Mouse (Mus musculus) liver, embryonic 11.5 days (tissue): ENCODE data around the gene Ppp1r9a. TPM values are rescaled to one million over a fixed set of nuclear protein-coding genes. Genes with fewer than 3 reads are reported as not detected.

Experiments used
- ATAC-seq: fragments of 200-750 bp; cut with Nextera tagmentation; replicated peaks from 2 replicates; pipeline ENCODE4 v1.8.0; 2017; ENCODE audit warnings: moderate number of reproducible peaks, mild to moderate bottlenecking, moderate TSS enrichment, moderate library complexity; ENCODE audit not compliant: low FRiP score
- DNase-seq: peaks from one replicate; pipeline ENCODE4 v3.0.0-alpha.2; 2017; ENCODE audit warnings: low spot score
- H3K27ac ChIP-seq: fragments of 300-500 bp; sonication (generic); 2 replicates; pipeline ENCODE4 v1.5.1; 2014; ENCODE audit warnings: mild to moderate bottlenecking, low read depth, low read length, control low read depth
- H3K27me3 ChIP-seq: fragments of 300-500 bp; sonication (generic); replicated peaks from 2 replicates; pipeline ENCODE4 v1.6.1; 2014; ENCODE audit warnings: low read length, mixed read lengths; ENCODE audit not compliant: control insufficient read depth, insufficient read depth
- H3K36me3 ChIP-seq: fragments of 300-500 bp; sonication (generic); 2 replicates; pipeline ENCODE4 v1.6.1; 2014; ENCODE audit warnings: mild to moderate bottlenecking, low read length, moderate library complexity, mixed read lengths; ENCODE audit not compliant: control insufficient read depth, insufficient read depth
- H3K4me1 ChIP-seq: fragments of 300-500 bp; sonication (generic); replicated peaks from 2 replicates; pipeline ENCODE4 v1.6.1; 2014; ENCODE audit warnings: low read length, mixed read lengths; ENCODE audit not compliant: control insufficient read depth, insufficient read depth
- H3K4me2 ChIP-seq: fragments of 300-500 bp; sonication (generic); 2 replicates; pipeline ENCODE4 v1.6.1; 2014; ENCODE audit warnings: mild to moderate bottlenecking, control low read depth, moderate library complexity
- H3K4me3 ChIP-seq: fragments of 300-500 bp; sonication (generic); 2 replicates; pipeline ENCODE4 v1.5.1; 2014; ENCODE audit warnings: low read depth, low read length, control low read depth
- H3K9ac ChIP-seq: fragments of 300-500 bp; sonication (generic); 2 replicates; pipeline ENCODE4 v1.6.1; 2014; ENCODE audit warnings: low read depth, low read length, control low read depth
- H3K9me3 ChIP-seq: fragments of 300-500 bp; sonication (generic); 2 replicates; pipeline ENCODE4 v1.6.1; 2016; ENCODE audit warnings: low read length, inconsistent platforms, mixed read lengths; ENCODE audit not compliant: control insufficient read depth
- WGBS: fragments of 180-500 bp; shearing (Covaris S2); extraction: QIAGEN DNeasy Blood & Tissue Kit; methylation state at CpG from one replicate; pipeline ENCODE4 v1.1.7; 2014; 5-methylcytosine and 5-hydroxymethylcytosine counted together
- polyA plus RNA-seq: library from polyadenylated mRNA; unstranded; fragments of >200 nt; fragmentation: Nextera tagmentation; extraction: Ambion mirVana; gene quantifications from 2 replicates; pipeline ENCODE4 v1.2.1, GENCODE M21; 2014

The Ppp1r9a gene
- polyA plus RNA-seq, 1 experiment from 2014 or later: 17.6 TPM

- DNase-seq (no peak), ATAC-seq (no peak)
- H3K27ac ChIP-seq: no peak overlapping the region
- H3K27me3 ChIP-seq: no peaks in the 10 kb centered on the region
- H3K4me3 ChIP-seq: no peak overlapping the region
- WGBS: 71% methylated on average over 4 of the region's 4 CpGs
- no peaks in the 10 kb centered on the region for H3K9me3 ChIP-seq
- no peak overlapping the region for H3K9ac ChIP-seq
- H3K36me3 ChIP-seq: no peaks in the 10 kb centered on the region
- H3K4me1 ChIP-seq: no peaks in the 10 kb centered on the region; the same call in 1 of the 2 replicates
- H3K4me2 ChIP-seq: no peak overlapping the region
These were observed 151.9 kb downstream of the Ppp1r9a start for GRCm38 (mm10) chr6:5054446-5055095.

DNA sequence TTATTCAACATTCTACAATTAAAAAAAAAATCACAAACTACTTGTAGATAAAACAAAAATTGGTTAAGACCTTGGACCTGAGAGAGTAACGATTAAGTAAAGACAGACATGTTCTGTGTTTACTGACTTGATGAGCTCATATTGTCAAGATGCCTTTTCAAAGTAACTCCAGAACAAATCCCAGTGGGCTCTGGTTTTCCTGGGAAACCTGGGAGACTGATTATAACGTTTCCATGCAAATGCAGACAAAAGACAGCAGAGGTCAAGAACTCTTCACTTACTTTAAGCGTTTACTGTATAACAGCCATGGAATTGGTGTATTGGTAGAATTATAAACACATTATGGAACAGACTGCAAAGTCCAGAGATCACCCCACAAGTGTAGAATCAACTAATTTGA lies 172.0 kb downstream of the Ppp1r9a start:
- DNase-seq: no peak
- peaks cover 2% of the 10 kb centered on the region; the same call in 1 of the 2 replicates for H3K36me3 ChIP-seq
- H3K9ac ChIP-seq: no peak overlapping the region
- no peak overlapping the region for H3K4me3 ChIP-seq
- ATAC-seq: no peak
- H3K4me1 ChIP-seq: no peaks in the 10 kb centered on the region
- WGBS: 80% methylated on average over 3 of the region's 3 CpGs
- H3K9me3 ChIP-seq: no peaks in the 10 kb centered on the region
- no peak overlapping the region for H3K4me2 ChIP-seq
- no peaks in the 10 kb centered on the region for H3K27me3 ChIP-seq
- H3K27ac ChIP-seq: no peak overlapping the region

DNA sequence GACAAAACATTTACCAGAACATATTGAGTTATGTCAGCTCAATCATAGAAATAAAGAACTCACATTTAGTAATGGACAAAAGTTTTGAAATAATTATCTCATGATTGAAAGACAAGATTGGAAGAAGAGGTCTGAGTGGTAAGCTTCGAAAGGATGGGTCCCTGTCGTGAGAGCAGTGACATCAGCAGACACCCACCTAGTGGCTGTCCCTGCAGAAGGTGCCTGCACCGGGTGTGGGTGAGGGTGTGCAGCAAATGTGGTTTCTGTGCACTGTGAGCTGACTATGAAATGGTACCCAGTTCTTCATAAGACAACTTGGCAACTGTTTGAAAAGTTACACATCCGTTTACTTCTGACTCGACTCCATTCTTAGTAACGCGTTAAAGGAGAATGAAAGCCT lies 173.0 kb downstream of the Ppp1r9a start:
- ATAC-seq (no peak), DNase-seq (no peak)
- no peak overlapping the region for H3K4me3 ChIP-seq
- H3K9ac ChIP-seq: no peak overlapping the region
- WGBS: 87% methylated on average over 7 of the region's 7 CpGs
- H3K27ac ChIP-seq: no peak overlapping the region
- no peaks in the 10 kb centered on the region for H3K4me1 ChIP-seq
- H3K9me3 ChIP-seq: no peaks in the 10 kb centered on the region
- H3K36me3 ChIP-seq: peaks cover 2% of the 10 kb centered on the region; the same call in 1 of the 2 replicates
- no peak overlapping the region for H3K4me2 ChIP-seq
- H3K27me3 ChIP-seq: no peaks in the 10 kb centered on the region

DNA sequence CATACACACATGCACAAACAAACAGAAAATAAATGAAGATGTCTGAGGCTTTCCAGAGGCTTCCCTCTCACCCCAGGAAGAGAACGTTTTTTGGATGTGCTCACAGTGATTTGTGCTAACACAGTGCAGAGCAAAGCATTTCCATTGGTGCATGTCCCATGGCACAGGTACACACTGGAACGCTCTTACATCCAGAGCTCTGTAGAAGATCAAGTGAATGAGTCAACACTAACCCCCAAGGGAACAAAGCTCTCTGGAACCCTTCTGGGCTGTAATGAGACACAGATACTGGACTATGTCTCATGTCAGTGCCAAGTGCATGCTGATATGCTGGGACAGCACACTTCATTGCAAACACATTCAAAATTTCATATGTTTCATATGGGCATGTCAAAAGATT lies 175.3 kb downstream of the Ppp1r9a start:
- Histone ChIP-seq H3K36me3 (peaks cover 2% of the 10 kb centered on the region; the same call in 1 of the 2 replicates), H3K27ac (no peak overlapping the region), H3K9me3 (no peaks in the 10 kb centered on the region), H3K4me1 (peaks cover 11% of the 10 kb centered on the region), H3K4me3 (no peak overlapping the region), H3K27me3 (no peaks in the 10 kb centered on the region), H3K9ac (no peak overlapping the region), H3K4me2 (no peak overlapping the region)
- DNase-seq (no peak), ATAC-seq (no peak)
- 84% methylated on average over 2 of the region's 2 CpGs for WGBS

DNA sequence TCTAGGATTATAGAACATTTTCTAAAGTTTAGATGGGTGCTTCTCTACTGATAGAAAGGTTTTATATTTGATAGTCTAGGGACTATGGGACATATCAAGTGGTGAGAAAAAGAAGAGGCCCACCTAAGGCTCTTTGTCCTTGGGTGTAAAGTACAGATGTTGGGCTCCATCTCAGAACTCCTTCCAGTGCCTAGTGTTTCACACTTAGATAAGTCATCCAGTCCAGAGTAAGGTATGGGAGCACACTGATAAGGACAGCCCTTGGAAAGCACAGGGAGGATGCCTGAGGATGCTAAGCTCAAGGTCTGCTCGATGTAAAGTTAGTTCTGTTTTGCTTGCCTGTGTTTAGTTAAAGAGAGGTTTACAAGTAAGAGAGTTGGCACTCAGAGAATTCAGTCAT lies 176.4 kb downstream of the Ppp1r9a start:
- ATAC-seq: peak; percentile 75
- peaks cover 11% of the 10 kb centered on the region for H3K4me1 ChIP-seq
- H3K36me3 ChIP-seq: peaks cover 2% of the 10 kb centered on the region; the same call in 1 of the 2 replicates
- no peaks in the 10 kb centered on the region for H3K27me3 ChIP-seq
- 57% methylated on average over 1 of the region's 1 CpGs for WGBS
- no peak overlapping the region for H3K4me2 ChIP-seq
- no peak overlapping the region for H3K9ac ChIP-seq
- no peaks in the 10 kb centered on the region for H3K9me3 ChIP-seq
- no peak overlapping the region for H3K4me3 ChIP-seq
- DNase-seq: no peak
- no peak overlapping the region for H3K27ac ChIP-seq

DNA sequence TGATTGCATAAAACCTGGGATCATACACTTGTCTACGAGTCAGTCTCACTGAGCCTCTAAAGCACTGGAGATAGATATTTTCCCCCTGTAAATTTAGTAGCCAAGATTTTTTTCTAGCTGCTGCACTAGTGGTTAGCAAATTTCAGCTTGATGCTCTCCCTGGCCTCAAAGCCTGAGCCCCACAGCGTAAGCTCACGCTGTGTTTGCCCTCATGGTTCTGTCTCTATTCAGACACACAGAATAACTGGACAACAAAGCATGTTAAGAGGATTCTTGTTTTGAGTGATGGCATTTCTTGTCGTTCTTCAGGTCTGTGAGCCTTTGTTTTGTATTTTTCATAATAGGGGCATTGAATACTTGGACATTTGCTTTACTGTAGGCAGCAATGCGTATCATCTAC lies 177.4 kb downstream of the Ppp1r9a start:
- H3K9me3 ChIP-seq: no peaks in the 10 kb centered on the region
- no peak overlapping the region for H3K27ac ChIP-seq
- no peak overlapping the region for H3K4me3 ChIP-seq
- DNase-seq: no peak
- H3K4me2 ChIP-seq: no peak overlapping the region
- ATAC-seq: no peak
- WGBS: 85% methylated on average over 5 of the region's 5 CpGs
- no peaks in the 10 kb centered on the region for H3K27me3 ChIP-seq
- peaks cover 11% of the 10 kb centered on the region for H3K4me1 ChIP-seq
- H3K9ac ChIP-seq: no peak overlapping the region
- H3K36me3 ChIP-seq: no peaks in the 10 kb centered on the region

DNA sequence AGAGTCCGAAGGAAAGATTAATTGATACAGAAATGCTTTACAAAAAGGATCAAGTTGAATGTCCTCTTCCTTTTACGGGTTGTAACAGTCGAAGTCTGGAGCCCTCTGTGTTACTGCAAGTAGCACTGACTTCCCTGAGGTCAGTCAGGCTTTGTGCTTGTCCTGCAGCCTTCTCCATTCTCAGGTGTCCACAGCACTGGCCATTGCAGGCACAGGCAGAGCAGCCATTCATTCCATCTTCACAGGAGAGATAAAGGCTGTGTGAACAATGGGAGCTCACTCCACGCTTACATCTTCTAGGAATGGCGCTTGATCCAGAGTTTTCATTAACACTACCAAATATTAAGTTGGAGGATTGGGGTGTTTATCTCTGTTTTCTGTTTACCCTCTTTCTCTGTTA lies 177.8 kb downstream of the Ppp1r9a start:
- H3K4me1 ChIP-seq: peaks cover 11% of the 10 kb centered on the region
- no peaks in the 10 kb centered on the region for H3K27me3 ChIP-seq
- H3K4me2 ChIP-seq: no peak overlapping the region
- H3K27ac ChIP-seq: no peak overlapping the region
- DNase-seq: no peak
- no peaks in the 10 kb centered on the region for H3K9me3 ChIP-seq
- no peak overlapping the region for H3K9ac ChIP-seq
- ATAC-seq: no peak
- WGBS: 77% methylated on average over 5 of the region's 5 CpGs
- H3K4me3 ChIP-seq: no peak overlapping the region
- H3K36me3 ChIP-seq: no peaks in the 10 kb centered on the region

DNA sequence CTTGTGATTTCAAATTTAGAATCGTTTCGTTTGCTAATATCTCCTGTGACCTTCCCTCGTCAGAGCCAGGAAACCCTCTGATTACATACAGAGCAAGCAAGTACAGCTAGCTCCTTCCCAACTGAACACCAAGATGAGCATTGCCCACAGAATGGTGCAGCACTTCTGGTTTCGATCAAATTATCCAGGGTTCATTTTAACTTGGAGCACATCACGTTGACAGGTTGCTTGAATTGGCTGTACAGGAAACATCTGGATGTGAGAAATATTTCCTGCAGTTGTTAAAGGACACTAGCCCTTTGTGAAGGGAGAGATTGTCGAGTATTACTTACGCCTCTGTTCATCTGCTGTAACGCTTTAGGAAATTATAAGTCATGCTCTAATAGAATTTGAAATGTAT lies 178.4 kb downstream of the Ppp1r9a start:
- H3K4me1 ChIP-seq: peaks cover 11% of the 10 kb centered on the region
- H3K9me3 ChIP-seq: no peaks in the 10 kb centered on the region
- no peak overlapping the region for H3K27ac ChIP-seq
- DNase-seq: no peak
- no peaks in the 10 kb centered on the region for H3K27me3 ChIP-seq
- no peak overlapping the region for H3K4me2 ChIP-seq
- H3K4me3 ChIP-seq: no peak overlapping the region
- H3K9ac ChIP-seq: no peak overlapping the region
- no peaks in the 10 kb centered on the region for H3K36me3 ChIP-seq
- no peak for ATAC-seq
- WGBS: 30% methylated on average over 8 of the region's 8 CpGs

- no peak overlapping the region for H3K9ac ChIP-seq
- H3K4me1 ChIP-seq: peaks cover 11% of the 10 kb centered on the region
- H3K4me3 ChIP-seq: no peak overlapping the region
- no peaks in the 10 kb centered on the region for H3K9me3 ChIP-seq
- no peaks in the 10 kb centered on the region for H3K36me3 ChIP-seq
- no peak for ATAC-seq
- no peaks in the 10 kb centered on the region for H3K27me3 ChIP-seq
- H3K27ac ChIP-seq: no peak overlapping the region
- no peak overlapping the region for H3K4me2 ChIP-seq
- no peak for DNase-seq
These were observed 179.4 kb downstream of the Ppp1r9a start for GRCm38 (mm10) chr6:5082144-5082543.
